Mouse (Mus musculus) heart, embryonic 16.5 days (tissue): ENCODE data around the gene Thoc5. TPM values are rescaled to one million over a fixed set of nuclear protein-coding genes. Genes with fewer than 3 reads are reported as not detected.

ENCODE experiments used
- ATAC-seq: fragments of 200-750 bp; cut with Nextera tagmentation; replicated peaks from 2 replicates; pipeline ENCODE4 v1.8.0; 2017; ENCODE audit warnings: moderate number of reproducible peaks; ENCODE audit not compliant: insufficient read depth, low FRiP score; ENCODE audit errors: extremely low read depth
- H3K27ac ChIP-seq: fragments of 300-500 bp; sonication (generic); 2 replicates; pipeline ENCODE4 v1.5.1; 2014; ENCODE audit warnings: mild to moderate bottlenecking, low read length, control low read depth, moderate library complexity
- H3K27me3 ChIP-seq: fragments of 300-500 bp; sonication (generic); 2 replicates; pipeline ENCODE4 v1.6.1; 2014; ENCODE audit warnings: low read length, mixed read lengths; ENCODE audit not compliant: control insufficient read depth, insufficient read depth
- H3K36me3 ChIP-seq: fragments of 300-500 bp; sonication (generic); 2 replicates; pipeline ENCODE4 v1.6.1; 2014; ENCODE audit not compliant: control insufficient read depth, insufficient read depth
- H3K4me1 ChIP-seq: fragments of 300-500 bp; sonication (generic); 2 replicates; pipeline ENCODE4 v1.6.1; 2014; ENCODE audit warnings: low read length, mixed read lengths; ENCODE audit not compliant: control insufficient read depth, insufficient read depth
- H3K4me2 ChIP-seq: fragments of 300-500 bp; sonication (generic); 2 replicates; pipeline ENCODE4 v1.6.1; 2014; ENCODE audit warnings: low read depth, mild to moderate bottlenecking, control low read depth, low read length
- H3K4me3 ChIP-seq: fragments of 300-500 bp; sonication (generic); 2 replicates; pipeline ENCODE4 v1.5.1; 2014; ENCODE audit warnings: mild to moderate bottlenecking, control low read depth, low read length
- H3K9ac ChIP-seq: fragments of 300-500 bp; sonication (generic); 2 replicates; pipeline ENCODE4 v1.6.1; 2014; ENCODE audit warnings: low read length, control low read depth
- H3K9me3 ChIP-seq: fragments of 300-500 bp; sonication (generic); replicated peaks from 2 replicates; pipeline ENCODE4 v1.6.1; 2016; ENCODE audit warnings: low read length; ENCODE audit not compliant: control insufficient read depth
- WGBS: fragments of 180-500 bp; shearing (Covaris S2); extraction: QIAGEN DNeasy Blood & Tissue Kit; methylation state at CpG from one replicate; pipeline ENCODE4 v1.1.7; 2014; 5-methylcytosine and 5-hydroxymethylcytosine counted together
- polyA plus RNA-seq: library from polyadenylated mRNA; unstranded; fragments of >200 nt; fragmentation: Nextera tagmentation; extraction: Ambion mirVana; gene quantifications from 2 replicates; pipeline ENCODE4 v1.2.1, GENCODE M21; 2015

Thoc5 gene
- polyA plus RNA-seq, 1 experiment from 2014 or later, result 25.9 TPM

DNA sequence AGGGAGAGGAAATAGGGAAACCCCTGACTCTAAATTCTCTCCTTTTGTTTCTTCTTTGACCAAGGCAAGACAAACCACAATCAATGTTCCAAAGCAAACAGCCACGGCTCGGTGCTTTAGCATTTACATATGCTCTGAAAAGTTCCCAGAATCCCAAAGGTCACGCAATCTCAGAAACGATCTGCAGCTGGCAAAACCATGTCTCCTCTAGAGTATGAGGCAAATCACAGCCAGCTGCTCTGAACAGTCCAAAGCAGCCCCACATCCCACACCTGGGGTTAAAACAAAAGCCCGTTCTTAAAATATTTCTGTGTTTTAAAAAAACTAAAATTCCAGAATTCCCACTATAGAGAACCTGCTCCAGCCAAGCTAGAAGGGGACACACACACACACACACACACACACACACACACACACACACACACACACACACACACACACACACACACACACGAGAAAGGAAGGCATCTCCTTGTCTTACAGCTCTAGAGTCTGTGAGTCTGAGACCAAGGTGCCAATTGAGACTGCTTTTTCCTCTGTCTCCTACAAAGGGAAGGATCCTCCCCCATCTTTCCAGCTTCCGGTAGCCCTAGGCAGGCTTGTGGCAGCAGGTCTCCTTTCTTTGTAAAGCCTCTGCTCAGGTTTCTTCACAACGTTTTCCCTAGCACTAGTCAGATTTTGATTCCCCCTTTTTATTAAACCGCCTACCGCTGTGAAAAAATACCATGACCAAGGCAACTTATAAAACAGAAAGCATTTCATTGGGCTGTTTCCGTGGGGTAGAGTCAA lies 33.1 kb upstream of the Thoc5 start:
- no peak overlapping the region for H3K4me3 ChIP-seq
- H3K9me3 ChIP-seq, result no peaks in the 10 kb centered on the region
- H3K4me1 ChIP-seq, result no peaks in the 10 kb centered on the region
- H3K9ac ChIP-seq, result no peak overlapping the region
- no peak overlapping the region for H3K4me2 ChIP-seq
- H3K27me3 ChIP-seq, result no peaks in the 10 kb centered on the region
- H3K36me3 ChIP-seq, result no peaks in the 10 kb centered on the region
- ATAC-seq, result no peak
- H3K27ac ChIP-seq, result no peak overlapping the region
- 53% methylated on average over 11 of the region's 11 CpGs for WGBS

- Histone ChIP-seq H3K27me3 (no peaks in the 10 kb centered on the region), H3K9ac (no peak overlapping the region), H3K36me3 (no peaks in the 10 kb centered on the region), H3K9me3 (no peaks in the 10 kb centered on the region), H3K4me1 (no peaks in the 10 kb centered on the region), H3K4me3 (no peak overlapping the region), H3K4me2 (no peak overlapping the region), H3K27ac (no peak overlapping the region)
- no peak for ATAC-seq
- WGBS, result 91% methylated on average over 1 of the region's 1 CpGs
These were observed 32.4 kb upstream of the Thoc5 start for GRCm38 (mm10) chr11:4862730-4863129.

DNA sequence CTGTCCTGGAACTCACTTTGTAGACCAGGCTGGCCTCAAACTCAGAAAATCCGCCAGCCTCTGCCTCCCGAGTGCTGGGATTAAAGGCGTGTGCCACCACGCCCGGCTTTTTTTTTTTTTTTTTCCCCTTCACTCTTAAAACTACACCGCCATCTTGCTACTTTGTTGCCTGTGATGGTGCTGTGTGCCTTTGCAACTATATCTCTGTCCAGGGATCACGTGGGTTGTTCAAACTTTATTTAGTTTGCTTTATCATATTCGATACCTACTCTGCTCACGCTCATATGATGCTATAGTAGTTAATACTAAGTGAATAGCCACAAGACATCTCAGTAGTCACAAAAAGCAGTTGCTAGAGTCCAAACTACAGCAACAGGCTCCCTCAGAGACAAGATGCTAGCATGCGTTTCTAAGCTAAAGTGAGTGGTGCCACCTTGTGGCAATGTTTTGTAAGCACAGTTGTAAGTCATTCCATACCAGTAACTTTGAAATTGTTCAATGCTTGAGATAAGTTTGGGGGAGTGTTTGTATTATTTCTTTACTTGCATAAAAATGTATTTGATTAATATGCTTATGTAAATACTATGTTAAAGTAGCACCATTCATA lies 29.4 kb upstream of the Thoc5 start:
- Histone ChIP-seq H3K36me3 (no peaks in the 10 kb centered on the region), H3K27ac (no peak overlapping the region), H3K9ac (no peak overlapping the region), H3K27me3 (no peaks in the 10 kb centered on the region), H3K4me3 (no peak overlapping the region), H3K9me3 (no peaks in the 10 kb centered on the region), H3K4me1 (no peaks in the 10 kb centered on the region), H3K4me2 (no peak overlapping the region)
- no peak for ATAC-seq
- 33% methylated on average over 10 of the region's 10 CpGs for WGBS

DNA sequence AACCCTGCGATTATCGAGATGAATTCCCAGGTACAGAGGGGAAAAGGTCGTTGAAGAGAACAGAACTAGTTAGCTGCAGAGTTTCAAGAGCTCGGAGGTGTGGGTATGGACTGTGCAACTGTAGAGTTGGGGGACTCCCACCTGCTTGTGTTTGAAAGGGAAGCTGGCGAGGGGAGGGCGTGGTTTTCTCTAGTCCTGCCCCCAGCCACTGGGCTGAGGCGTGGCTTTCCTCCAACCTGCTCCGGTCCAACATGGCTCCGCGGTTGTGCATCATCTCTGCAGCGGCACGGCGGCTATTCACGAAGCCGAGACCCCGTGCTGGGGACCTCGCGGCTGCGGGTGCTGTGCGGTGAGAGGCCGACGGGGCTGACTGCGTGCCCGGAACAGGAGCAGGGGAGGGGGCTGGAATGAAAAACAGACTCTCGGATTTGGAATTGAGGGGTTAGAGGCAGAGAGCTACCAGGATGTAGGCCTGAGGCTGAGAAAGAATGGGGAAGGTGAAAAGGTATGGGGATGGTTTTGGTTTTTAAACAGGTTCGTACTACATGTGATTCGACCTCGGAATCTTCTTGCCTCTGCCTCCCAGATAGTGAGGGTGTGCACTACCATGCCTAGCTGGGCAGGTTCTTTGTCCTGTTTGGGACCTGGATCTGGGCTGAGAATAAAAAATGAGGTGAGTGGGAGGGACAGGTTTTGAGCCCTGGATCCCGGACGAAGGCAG lies 21.2 kb upstream of the Thoc5 start, which contains the start of gene Nipsnap1:
Gene Nipsnap1 (plus strand): TSS at position 197 of the 721 bp plus-strand sequence.
- Histone ChIP-seq H3K36me3 (peaks cover 2% of the 10 kb centered on the region; the same call in 1 of the 2 replicates), H3K4me1 (0 out of 2 replicates have a peak, but pooled peaks cover 2% of the 10 kb centered on the region), H3K9ac (peak within 1 kb of the TSS; percentile 65), H3K27ac (no peak within 1 kb of the TSS), H3K27me3 (no peaks in the 10 kb centered on the region), H3K4me2 (peak within 1 kb of the TSS; percentile 86), H3K4me3 (peak within 1 kb of the TSS; percentile 75), H3K9me3 (no peaks in the 10 kb centered on the region)
- 2% methylated on average over 30 of the region's 30 CpGs for WGBS
- peak; percentile 86 for ATAC-seq

DNA sequence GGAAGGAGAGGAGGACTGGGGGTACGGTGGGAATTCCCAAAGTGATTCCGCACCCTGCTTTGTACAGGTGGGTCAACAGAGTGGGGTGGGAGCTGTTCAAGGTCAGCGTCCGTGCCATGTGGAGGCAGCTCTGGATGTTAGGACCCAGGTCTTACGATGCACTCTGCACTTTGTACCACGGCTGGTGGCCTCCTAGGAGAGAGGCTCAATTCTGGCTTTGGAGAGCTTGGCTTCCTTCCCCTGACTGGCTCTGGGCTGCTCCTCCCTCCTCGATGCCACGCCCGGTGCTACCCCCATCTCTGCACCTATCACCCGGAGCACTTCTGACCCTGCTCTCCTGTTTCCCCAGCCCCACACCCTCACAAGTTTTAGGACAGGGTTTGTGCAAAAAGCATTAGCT lies 20.6 kb upstream of the Thoc5 start:
- ATAC-seq, result no peak
- WGBS, result 7% methylated on average over 10 of the region's 10 CpGs
- H3K9ac ChIP-seq, result peak overlapping the region; percentile 65

DNA sequence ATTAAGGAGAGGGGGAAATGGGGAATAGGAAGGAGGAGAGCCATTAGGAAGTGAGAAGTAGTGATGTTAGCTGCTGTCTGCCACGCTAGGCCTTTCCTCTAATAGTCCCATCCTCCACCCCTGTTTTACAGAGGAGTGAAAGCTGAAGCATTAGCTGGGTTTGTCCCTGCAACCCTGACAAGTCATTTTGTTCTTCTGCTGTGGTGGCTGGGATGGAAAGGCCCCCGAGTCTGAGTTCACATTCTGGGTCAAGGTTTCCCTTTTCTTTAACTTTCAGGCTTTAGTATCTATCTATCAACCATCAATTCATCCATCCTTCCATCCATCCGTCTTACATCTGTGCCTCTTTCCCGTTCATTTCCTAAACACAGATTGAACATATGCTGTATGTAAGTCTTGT lies 14.0 kb upstream of the Thoc5 start:
- Histone ChIP-seq H3K4me1 (no peaks in the 10 kb centered on the region), H3K9ac (no peak overlapping the region), H3K36me3 (peaks cover 2% of the 10 kb centered on the region; the same call in 1 of the 2 replicates), H3K27ac (no peak overlapping the region), H3K4me3 (no peak overlapping the region), H3K27me3 (no peaks in the 10 kb centered on the region), H3K4me2 (no peak overlapping the region), H3K9me3 (no peaks in the 10 kb centered on the region)
- WGBS, result 77% methylated on average over 4 of the region's 4 CpGs
- ATAC-seq, result no peak

More for the DNA sequence above, 20.6 kb upstream of the Thoc5 start:
- Histone ChIP-seq H3K9me3 (no peaks in the 10 kb centered on the region), H3K27me3 (no peaks in the 10 kb centered on the region), H3K4me1 (0 out of 2 replicates have a peak, but pooled peaks cover 2% of the 10 kb centered on the region), H3K4me3 (peak overlapping the region; percentile 75), H3K4me2 (peak overlapping the region; percentile 86), H3K36me3 (peaks cover 2% of the 10 kb centered on the region; the same call in 1 of the 2 replicates), H3K27ac (no peak overlapping the region)

DNA sequence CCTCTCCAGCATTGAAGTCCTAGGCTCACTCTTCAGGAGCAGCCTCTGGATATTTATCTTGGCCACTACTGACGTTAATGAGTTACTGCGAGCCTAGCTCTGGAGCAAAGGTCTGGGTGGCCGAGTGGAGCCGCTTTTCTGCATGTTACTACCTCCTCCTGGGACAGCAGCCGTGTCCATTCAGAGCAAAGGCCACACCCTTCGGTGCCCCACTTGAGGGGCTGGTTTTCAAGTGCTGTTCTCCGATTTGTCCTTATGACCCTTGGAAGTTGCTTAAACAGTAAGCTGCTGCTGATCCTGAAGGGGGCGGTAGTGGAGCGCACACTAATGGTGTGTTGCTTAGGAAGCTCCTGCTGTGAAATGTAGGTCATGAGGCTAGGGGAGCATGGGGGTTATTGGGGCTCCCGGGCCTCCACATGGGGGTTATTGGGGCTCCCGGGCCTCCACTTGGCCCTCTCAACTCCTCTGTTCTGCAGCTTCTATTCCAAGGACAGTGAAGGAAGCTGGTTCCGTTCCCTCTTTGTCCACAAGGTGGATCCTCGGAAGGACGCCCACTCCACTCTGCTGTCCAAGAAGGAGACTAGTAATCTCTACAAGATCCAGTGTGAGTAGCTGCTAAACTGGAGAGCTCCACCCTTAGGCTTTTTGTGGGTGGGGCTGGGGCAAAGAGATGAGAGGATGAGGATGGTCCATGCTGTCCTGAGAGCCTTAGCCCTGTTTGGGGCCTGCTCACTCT lies 12.1 kb upstream of the Thoc5 start:
- H3K27me3 ChIP-seq, result no peaks in the 10 kb centered on the region
- no peaks in the 10 kb centered on the region for H3K4me1 ChIP-seq
- WGBS, result 40% methylated on average over 14 of the region's 14 CpGs
- H3K9ac ChIP-seq, result no peak overlapping the region
- H3K9me3 ChIP-seq, result no peaks in the 10 kb centered on the region
- no peak; the same call in 1 of the 2 replicates for ATAC-seq
- H3K4me2 ChIP-seq, result peak overlapping the region; percentile 4; the same call in 1 of the 2 replicates
- no peak overlapping the region for H3K4me3 ChIP-seq
- no peaks in the 10 kb centered on the region for H3K36me3 ChIP-seq
- H3K27ac ChIP-seq, result no peak overlapping the region

DNA sequence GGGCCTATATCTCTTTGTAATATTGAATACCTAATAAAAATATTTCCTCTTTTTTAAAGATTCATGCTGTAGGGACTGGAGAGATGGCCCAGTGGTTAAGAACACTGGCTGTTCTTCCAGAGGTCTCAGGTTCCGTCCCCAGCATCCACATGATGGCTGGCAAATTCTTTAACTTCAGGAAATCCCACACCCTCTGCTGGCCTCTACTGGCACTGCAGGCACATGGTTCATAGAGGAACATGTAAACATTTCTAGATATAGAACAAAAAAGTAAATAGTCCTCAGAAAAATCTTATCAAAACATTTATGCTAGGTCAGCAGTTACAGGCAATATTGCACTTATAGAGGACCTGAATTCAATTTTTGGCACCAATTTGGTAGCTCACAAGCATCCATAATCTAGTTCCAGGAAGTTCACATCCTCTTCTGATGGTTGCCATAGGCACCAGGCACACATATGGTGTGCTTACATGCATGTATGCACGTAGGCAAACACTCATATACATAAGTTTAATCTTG lies 9.7 kb upstream of the Thoc5 start:
- no peaks in the 10 kb centered on the region for H3K36me3 ChIP-seq
- H3K27ac ChIP-seq, result no peak overlapping the region
- no peak overlapping the region for H3K4me3 ChIP-seq
- ATAC-seq, result no peak
- H3K9ac ChIP-seq, result no peak overlapping the region
- no peaks in the 10 kb centered on the region for H3K27me3 ChIP-seq
- H3K4me2 ChIP-seq, result no peak overlapping the region
- no peaks in the 10 kb centered on the region for H3K4me1 ChIP-seq
- 61% methylated on average over 2 of the region's 2 CpGs for WGBS
- H3K9me3 ChIP-seq, result no peaks in the 10 kb centered on the region
